Comparison of ENCODE assay signal across 8 mouse cellular contexts in genomic region chr11:88117356-88118090, GRCm38 (mm10). TPM values are rescaled to one million over a fixed set of nuclear protein-coding genes. Genes with fewer than 3 reads are reported as not detected.
DNase-seq lines count a peak whose midpoint lies in the region; ATAC-seq and TF ChIP-seq lines count a peak whose summit lies in the region.

No protein-coding gene starts in this region.

- 0 out of 2 replicates have a peak overlapping the region, but pooled peaks have one; percentile 61 for H3K9ac ChIP-seq in hindbrain, embryonic 11.5 days (ENCODE audit: low read depth, low read length)
- H3K9ac ChIP-seq in limb, embryonic 14.5 days (ENCODE audit: low read depth, low read length, severe bottlenecking) = no peak overlapping the region

- no peak overlapping the region for H3K4me3 ChIP-seq in forebrain, embryonic 10.5 days
- no peak overlapping the region for H3K4me3 ChIP-seq in hindbrain, embryonic 11.5 days (ENCODE audit: low read depth, low read length)
- no peak overlapping the region for H3K4me3 ChIP-seq in limb, embryonic 14.5 days (replicated peaks; ENCODE audit: low read length)
- H3K4me3 ChIP-seq in small intestine, adult 2 months (ENCODE audit: low read depth, low read length) = no peak overlapping the region

- TF ChIP-seq CTCF in small intestine, adult 2 months (IDR thresholded peaks at IDR 0.05; ENCODE audit: extremely low read depth, insufficient read length, insufficient replicate concordance, low read depth, low read length) = no peak

- TF ChIP-seq POLR2A in limb, embryonic 14.5 days (IDR thresholded peaks at IDR 0.05; ENCODE audit: borderline replicate concordance, extremely low read depth, insufficient read depth, insufficient read length) = no peak
- TF ChIP-seq POLR2A in small intestine, adult 2 months (IDR thresholded peaks at IDR 0.05; ENCODE audit: low read depth, low read length) = no peak

- peaks cover 98% of the 10 kb centered on the region for H3K4me1 ChIP-seq in forebrain, embryonic 10.5 days
- peaks cover 22% of the 10 kb centered on the region for H3K4me1 ChIP-seq in hindbrain, embryonic 11.5 days (replicated peaks; ENCODE audit: control insufficient read depth, insufficient read depth, low read length)
- peaks cover 53% of the 10 kb centered on the region for H3K4me1 ChIP-seq in limb, embryonic 14.5 days (ENCODE audit: control insufficient read depth, insufficient read depth, low read length)
- peaks cover 25% of the 10 kb centered on the region for H3K4me1 ChIP-seq in small intestine, adult 2 months (ENCODE audit: control insufficient read depth, insufficient read depth, insufficient read length, low read length)

- no peaks in the 10 kb centered on the region for H3K27me3 ChIP-seq in forebrain, embryonic 10.5 days (ENCODE audit: poor library complexity, severe bottlenecking)
- H3K27me3 ChIP-seq in hindbrain, embryonic 11.5 days (ENCODE audit: control insufficient read depth, insufficient read depth, low read length) = no peaks in the 10 kb centered on the region
- no peaks in the 10 kb centered on the region for H3K27me3 ChIP-seq in limb, embryonic 14.5 days (ENCODE audit: control insufficient read depth, insufficient read depth, low read length)
- H3K27me3 ChIP-seq in small intestine, adult 2 months (ENCODE audit: control insufficient read depth, insufficient read depth, low read length) = no peaks in the 10 kb centered on the region

- H3K9me3 ChIP-seq in forebrain, embryonic 10.5 days = no peaks in the 10 kb centered on the region
- H3K9me3 ChIP-seq in hindbrain, embryonic 11.5 days (ENCODE audit: control insufficient read depth, low read length) = no peaks in the 10 kb centered on the region
- H3K9me3 ChIP-seq in limb, embryonic 14.5 days (ENCODE audit: control insufficient read depth, low read length) = no peaks in the 10 kb centered on the region

- H3K36me3 ChIP-seq in forebrain, embryonic 10.5 days (replicated peaks) = peaks cover 16% of the 10 kb centered on the region
- 0 out of 2 replicates have a peak, but pooled peaks cover 2% of the 10 kb centered on the region for H3K36me3 ChIP-seq in hindbrain, embryonic 11.5 days (ENCODE audit: control insufficient read depth, insufficient read depth, low read length)
- H3K36me3 ChIP-seq in limb, embryonic 14.5 days (ENCODE audit: control insufficient read depth, insufficient read depth, low read length) = no peaks in the 10 kb centered on the region
- H3K36me3 ChIP-seq in small intestine, adult 2 months (ENCODE audit: control insufficient read depth, insufficient read depth, low read length) = no peaks in the 10 kb centered on the region

- no peak for ATAC-seq in hindbrain, embryonic 11.5 days (ENCODE audit: low FRiP score)
- ATAC-seq in limb, embryonic 14.5 days (ENCODE audit: low FRiP score, low read depth) = no peak

- peak overlapping the region; percentile 93 for H3K27ac ChIP-seq in forebrain, embryonic 10.5 days
- H3K27ac ChIP-seq in hindbrain, embryonic 11.5 days (ENCODE audit: low read depth, low read length) = peak overlapping the region; percentile 97
- peak overlapping the region; percentile 83; the same call in 1 of the 2 replicates for H3K27ac ChIP-seq in limb, embryonic 14.5 days (replicated peaks; ENCODE audit: low read depth, low read length)
- peak overlapping the region; percentile 77 for H3K27ac ChIP-seq in small intestine, adult 2 months (ENCODE audit: insufficient read depth, low read depth, low read length)

- intact Hi-C loops in gastrocnemius, postnatal 36 days (cut with DNase I) = loop anchor here (5.0 kb wide), 1 partner anchor 40 kb away; no protein-coding TSS in a partner anchor

- no peak overlapping the region for H3K4me2 ChIP-seq in hindbrain, embryonic 11.5 days (replicated peaks; ENCODE audit: low read depth, low read length)
- no peak overlapping the region for H3K4me2 ChIP-seq in limb, embryonic 14.5 days (replicated peaks; ENCODE audit: low read depth, low read length, severe bottlenecking)

- 72% methylated on average over 10 of the region's 10 CpGs for WGBS in forebrain, embryonic 10.5 days
- 71% methylated on average over 10 of the region's 10 CpGs for WGBS in hindbrain, embryonic 11.5 days
- 52% methylated on average over 10 of the region's 10 CpGs for WGBS in limb, embryonic 14.5 days
- WGBS in small intestine, adult 2 months = 29% methylated on average over 10 of the region's 10 CpGs

- DNase-seq in adrenal gland, postnatal 25 days = peak; percentile 44
- no peak for DNase-seq in forebrain, embryonic 10.5 days (ENCODE audit: extremely low spot score, low spot score)
- DNase-seq in hindbrain, embryonic 11.5 days (ENCODE audit: low spot score) = no peak
- DNase-seq in limb, embryonic 14.5 days (ENCODE audit: low spot score) = no peak
- no peak for DNase-seq in gastrocnemius, postnatal 36 days
- DNase-seq in right cerebral cortex, postnatal 36 days (ENCODE audit: low spot score in 2 of 2) = no peak
- DNase-seq in cerebellum, adult 18-20 months = no peak

RNA-seq across cellular contexts. Expression of gene Cuedc1, which starts 19.7 kb away (rescaled TPM):
- 50.7 and 68.6 TPM in 2 replicates for total RNA-seq in adrenal gland, postnatal 25 days (2021)
- polyA plus RNA-seq in forebrain, embryonic 10.5 days (2016; fragmentation: Nextera tagmentation; extraction: Ambion mirVana) = 20.0 and 24.9 TPM in 2 replicates
- polyA plus RNA-seq in hindbrain, embryonic 11.5 days (2014; fragmentation: Nextera tagmentation; extraction: Ambion mirVana) = 17.6 TPM in 2 replicates
- polyA plus RNA-seq in limb, embryonic 14.5 days (2012; rRNA removed) = 40.6 and 44.5 TPM in 2 replicates
- polyA plus RNA-seq in limb, embryonic 14.5 days (2014; fragmentation: Nextera tagmentation; extraction: Ambion mirVana) = 20.9 and 25.5 TPM in 2 replicates
- 12.3 and 13.3 TPM in 2 replicates for polyA plus RNA-seq in small intestine, adult 2 months (2012; rRNA removed)
- 10 to 100 TPM; 80.3 to 96.9 TPM for total RNA-seq in gastrocnemius, postnatal 36 days (2021)

RNA-seq across cellular contexts. Expression of gene Vezf1, which starts 49.4 kb away (rescaled TPM):
- total RNA-seq in adrenal gland, postnatal 25 days (2021) = 45.8 and 51.8 TPM in 2 replicates
- polyA plus RNA-seq in forebrain, embryonic 10.5 days (2016; fragmentation: Nextera tagmentation; extraction: Ambion mirVana) = 61.6 and 62.6 TPM in 2 replicates
- polyA plus RNA-seq in hindbrain, embryonic 11.5 days (2014; fragmentation: Nextera tagmentation; extraction: Ambion mirVana) = 77.7 and 80.7 TPM in 2 replicates
- polyA plus RNA-seq in limb, embryonic 14.5 days (2012; rRNA removed) = 35.3 and 38.9 TPM in 2 replicates
- 42.7 and 44.1 TPM in 2 replicates for polyA plus RNA-seq in limb, embryonic 14.5 days (2014; fragmentation: Nextera tagmentation; extraction: Ambion mirVana)
- 6.1 and 10.6 TPM in 2 replicates for polyA plus RNA-seq in small intestine, adult 2 months (2012; rRNA removed)
- total RNA-seq in gastrocnemius, postnatal 36 days (2021) = 10 to 100 TPM; 50.0 to 71.2 TPM
